Mouse (Mus musculus): ENCODE measurements around the gene Six3.

Six3 gene

DNA sequence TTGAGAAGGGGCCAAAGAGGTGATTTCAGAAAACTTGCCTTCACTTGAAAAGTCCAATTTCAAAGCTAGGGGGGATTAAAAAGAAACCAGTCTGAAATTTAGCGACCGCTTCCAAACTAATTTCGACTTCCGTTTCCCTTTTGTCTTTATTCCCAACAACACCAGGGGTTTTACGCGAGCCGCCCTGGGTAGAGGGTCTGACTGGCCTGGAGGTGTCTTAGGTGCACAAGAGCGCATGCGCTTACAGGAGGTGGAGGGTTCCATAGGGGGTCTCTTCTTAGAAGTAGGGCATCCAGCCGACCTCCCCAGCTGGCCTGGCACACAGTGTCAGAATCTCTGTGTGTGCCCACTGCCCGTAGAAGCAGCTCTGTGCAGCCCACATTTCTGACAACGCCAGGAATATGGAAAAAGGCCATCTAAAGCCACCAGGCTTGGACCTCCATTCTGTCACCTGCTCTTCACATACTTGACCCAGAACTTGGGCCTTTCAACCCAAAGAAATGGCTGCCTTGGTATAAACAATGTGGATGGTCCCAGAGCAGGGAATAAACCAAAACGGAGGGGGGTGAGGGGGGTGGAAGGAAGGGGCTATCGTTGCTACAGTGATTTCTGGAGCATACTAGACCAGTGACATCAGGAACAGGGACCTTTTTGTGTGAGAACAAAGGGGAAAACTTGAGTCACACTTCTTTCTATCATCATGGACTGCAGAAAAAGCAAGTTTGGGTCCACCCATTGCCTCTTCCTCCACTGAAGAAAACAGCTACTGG, 12.9 kb downstream of the Six3 start:
- no peak for DNase-seq

DNA sequence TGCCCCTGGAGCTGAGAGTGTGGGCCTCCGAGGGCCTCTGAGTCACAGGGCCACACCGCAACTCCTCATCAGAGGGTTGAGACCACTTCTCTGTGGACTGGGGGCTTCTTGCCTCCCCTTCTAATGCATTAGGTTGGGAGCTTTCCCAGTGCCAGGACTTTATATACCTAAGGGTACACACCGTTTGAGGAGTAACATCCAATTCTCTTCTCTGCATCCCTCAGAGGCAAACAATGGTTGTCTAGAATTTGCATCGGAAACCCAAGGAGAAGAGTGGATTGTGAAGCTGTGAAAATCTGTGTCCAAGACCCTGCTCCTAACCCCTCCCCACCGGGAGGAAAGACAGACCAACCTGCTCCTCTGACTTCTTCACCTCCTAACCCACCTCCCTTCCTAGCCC, 14.3 kb downstream of the Six3 start:
- no peak for DNase-seq

DNA sequence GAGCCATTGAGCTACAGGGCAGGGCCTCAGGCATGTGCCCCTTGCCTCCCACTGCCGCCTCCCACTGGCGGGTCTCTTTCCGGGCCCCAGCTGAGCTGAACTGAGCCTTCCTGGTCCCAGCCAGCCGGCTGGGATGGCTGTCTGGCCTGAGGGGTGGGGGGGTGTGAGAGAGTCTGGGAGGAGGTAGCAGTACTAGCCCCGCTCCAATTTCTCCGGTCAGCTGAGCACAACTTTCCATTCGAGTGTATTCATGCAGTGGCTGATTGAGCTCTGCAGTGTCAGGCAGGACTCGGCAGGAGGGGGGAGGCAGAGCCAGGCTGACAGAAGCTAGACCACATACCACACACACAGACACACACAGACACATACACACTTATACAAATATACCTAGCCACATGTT, 15.4 kb downstream of the Six3 start:
- no peak for DNase-seq

DNA sequence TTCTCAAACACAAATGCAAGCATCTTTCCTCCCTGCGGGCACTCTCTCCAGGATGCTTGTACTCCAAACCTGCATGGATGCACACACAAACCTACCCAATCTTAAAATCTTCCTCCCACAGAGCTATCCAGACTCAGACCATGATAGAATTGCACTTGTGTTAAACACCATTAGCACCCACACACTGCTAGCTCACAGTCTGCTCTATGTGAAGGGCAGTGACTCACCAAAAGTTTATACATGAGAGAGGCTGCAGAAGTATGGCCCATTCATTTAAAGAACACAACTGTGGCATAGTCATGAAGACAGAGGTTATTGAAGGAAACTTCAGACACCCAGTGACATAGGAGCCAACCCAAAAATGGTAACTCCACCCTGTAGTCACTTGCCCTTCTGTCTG, 16.0 kb downstream of the Six3 start:
- no peak for DNase-seq

DNA sequence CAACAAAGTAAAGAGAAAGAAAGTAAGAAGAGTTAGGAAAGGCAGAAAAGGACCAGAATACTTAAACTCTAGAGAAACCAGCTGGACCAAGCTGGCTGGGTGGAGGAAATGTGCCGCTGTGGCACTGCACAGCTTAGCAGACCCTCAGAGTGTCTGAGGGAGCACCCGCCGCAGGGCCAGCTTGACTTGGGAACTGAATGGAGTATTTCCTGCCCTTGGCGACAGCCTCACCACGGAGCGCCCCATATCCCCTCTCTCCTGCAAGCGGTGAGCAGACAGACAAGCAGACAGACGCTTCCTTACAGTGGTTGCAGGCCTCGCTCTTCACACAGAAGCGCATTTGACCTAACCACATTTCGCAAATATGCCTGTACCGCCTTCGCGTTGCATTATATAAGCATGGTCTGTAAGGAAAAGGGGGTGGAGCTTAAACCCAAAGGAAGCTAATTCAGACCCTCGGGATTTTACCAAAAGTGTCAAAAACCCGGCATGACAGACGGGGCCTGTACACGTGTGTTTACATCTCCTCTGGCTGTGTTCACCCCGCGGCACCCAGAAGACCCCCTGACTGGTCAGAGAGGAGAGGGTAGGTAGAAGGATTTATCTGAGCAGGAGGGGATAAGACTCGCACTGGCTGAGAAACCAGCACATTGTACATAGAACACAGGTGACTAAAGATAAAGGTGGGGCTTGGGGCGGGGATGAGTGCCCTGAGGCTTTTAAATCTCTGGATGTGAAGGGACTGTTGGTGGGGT, 17.1 kb downstream of the Six3 start:
- no peak for DNase-seq

DNA sequence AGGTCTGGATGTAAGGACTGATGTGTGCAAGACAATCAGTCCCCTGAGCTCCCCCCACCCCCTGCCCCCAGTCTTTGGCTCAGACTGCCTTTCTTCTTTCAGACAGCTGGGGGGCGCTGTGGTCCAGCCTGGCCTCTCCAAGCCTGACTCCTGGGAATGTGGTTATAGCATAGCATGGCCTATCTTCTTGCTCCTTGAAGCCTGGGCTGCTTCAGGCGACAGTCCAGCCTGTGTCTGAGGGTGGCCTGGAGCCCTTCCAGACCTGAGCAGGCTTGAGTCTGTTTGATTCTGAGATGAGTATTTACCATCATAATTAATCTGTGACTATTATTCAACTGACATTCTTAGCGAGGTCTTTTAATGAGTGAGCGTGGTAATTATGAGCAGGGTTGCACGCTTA, 17.7 kb downstream of the Six3 start:
- no peak for DNase-seq

DNA sequence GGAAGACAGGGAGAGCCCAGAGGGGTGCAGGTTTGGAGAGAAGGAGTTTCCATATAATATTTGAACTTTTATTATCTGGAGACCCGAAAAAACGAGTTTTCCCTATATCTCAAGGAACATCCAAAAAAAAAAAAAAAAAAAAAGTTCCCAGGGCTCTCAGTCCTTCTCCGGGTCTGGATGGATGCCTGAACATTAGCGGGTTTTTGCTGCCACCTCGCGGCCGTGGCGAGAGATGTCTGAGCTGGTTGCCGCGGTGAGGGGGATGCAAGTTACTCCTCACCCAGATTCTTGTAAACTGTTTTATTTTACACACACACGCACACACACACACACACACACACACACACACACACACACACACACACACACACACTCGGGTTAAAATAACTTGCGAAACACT, 20.2 kb downstream of the Six3 start:
- DNase-seq = peak; percentile 90 to 91

DNA sequence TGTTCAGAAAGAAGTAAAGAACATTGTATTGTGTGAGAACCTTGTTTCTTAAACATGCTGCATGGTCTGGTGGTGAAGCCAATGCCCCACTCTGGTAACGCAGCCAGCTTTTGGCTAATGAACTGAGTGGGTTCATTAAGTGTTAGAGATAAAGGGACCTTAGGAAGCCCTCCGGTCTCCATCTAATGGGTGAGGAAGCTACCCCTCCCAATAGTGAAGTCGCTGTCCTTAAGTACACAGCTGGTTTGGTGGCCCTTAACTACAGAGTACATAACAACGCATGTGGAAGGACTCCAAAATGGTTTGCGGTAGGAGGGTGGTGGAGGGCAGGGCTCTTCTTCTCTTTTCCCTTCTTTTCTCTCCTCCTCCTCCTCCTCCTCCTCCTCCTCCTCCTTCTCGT, 24.5 kb downstream of the Six3 start:
- DNase-seq = no peak

DNA sequence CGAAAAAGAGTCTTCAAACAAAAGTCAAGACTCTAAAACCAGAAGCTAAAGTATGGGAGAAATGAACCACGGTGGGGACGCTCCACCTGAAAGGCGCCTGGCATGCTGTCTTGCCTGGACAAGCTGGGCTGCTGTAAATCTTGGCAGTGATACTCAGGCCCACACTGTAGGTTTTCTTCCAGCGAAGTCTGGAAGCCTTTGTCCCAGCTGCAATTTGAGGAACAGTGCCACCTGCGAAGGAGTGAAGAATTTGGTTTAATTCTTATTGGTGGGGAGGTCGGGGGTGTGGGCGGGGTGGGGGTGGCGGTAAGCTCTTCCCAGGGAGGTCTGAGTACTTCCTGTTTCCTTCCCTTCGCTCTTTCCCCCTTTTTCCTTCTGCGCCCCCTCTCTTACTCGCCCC, 31.9 kb downstream of the Six3 start:
- peak in 1 of 2 experiments; percentile 17 for DNase-seq

DNA sequence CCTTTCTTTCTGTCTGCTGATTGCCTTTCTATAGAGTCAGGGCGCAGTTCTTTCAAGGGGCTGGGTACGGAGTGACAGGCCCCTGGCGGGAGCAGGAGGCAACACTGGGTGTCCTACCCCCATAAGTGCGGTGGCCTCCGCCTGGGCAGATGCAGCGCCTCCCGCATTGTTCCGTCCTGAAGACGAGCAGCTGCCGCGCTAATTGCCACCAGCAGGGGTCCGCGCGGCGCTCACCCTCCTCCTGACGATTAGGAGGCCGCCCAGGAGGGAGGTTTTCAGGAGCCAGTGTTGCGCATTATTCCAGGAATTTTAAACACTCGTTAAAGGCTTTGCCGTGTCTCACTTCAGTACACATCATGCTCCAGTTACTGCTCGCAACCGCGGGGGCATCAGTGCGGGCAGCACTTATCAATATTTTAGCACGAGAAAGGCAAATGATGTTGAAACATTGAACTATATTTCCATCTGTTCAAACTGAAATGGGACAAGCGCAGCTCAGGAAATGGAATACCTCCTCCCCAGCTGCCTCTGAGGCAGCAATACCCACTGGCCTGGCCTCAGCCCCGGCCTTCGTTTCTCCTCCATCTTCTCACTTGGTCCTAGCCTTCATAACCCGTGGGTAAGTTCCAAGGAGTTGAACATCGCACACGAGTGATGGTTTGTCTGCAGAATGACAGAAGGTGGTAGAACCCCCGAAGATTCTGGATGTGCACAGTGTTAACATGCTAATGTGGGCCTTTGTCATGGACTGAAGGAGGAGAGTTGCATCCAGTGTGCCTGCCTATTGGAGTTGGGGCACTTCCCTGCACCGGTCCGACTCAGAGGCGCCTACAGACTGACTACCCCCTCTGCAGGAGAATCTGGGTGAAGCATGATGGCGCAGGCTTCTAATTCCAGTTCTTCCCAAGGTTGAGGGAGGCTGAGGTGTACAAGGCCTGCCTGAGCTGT, 32.6 kb downstream of the Six3 start:
- DNase-seq = peak; percentile 81 to 85

DNA sequence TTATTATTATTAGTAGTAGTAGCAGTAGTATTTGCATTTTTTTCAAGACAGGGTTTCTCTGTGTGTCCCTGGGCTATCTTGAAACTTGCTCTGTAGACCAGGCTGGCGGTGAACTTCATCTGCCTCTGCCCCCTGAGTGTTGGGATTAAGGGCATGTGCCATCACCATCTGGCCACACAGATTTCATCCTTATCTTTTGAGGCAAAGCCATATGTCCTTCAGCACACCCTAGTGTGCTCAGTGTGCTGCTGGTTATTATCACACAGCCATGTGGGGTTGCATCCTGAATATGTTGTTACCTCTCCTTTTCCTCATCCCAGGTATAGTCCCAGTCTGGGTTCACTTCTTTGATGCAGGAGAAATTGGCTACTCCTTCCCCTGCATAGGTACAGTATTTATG, 46.6 kb downstream of the Six3 start:
- DNase-seq = no peak

DNA sequence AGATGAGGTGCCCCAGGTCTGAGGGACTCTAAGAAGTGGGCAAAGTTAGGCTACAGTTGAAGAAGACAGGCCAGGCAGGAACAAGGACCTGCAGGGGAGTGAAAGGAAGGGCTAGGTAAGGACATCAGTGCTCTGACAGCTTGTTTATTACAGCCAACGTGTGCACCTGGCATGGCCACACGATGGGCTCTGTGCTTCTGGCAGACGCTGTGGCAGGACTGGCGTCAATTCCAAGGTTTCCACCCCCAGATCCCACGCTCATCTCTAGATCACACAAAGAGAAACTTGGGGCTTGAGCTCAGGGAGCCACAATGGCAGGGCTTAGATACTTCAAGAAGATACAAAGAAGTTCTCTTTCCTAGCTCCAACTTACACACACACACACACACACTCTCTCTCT, 48.1 kb downstream of the Six3 start:
- no peak for DNase-seq

DNA sequence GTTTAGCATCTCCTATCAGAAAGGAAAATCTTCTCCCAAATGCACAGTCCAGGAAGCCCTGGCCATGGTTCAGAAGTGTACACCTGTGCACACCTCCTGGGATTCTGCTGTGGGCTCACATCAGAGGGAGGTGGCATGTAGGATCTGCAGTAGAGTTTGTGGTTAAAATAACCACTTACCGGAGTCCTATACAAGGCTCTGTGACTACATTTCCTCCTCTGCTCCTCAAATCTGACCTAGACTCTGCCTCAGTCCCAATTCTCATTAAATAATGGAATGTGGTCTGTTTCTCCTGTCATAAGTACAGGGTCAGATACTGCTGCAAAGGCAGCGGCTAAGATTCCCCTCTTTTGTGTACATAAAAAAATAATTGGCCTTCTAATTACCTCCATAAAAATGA, 50.8 kb downstream of the Six3 start:
- DNase-seq = no peak

DNA sequence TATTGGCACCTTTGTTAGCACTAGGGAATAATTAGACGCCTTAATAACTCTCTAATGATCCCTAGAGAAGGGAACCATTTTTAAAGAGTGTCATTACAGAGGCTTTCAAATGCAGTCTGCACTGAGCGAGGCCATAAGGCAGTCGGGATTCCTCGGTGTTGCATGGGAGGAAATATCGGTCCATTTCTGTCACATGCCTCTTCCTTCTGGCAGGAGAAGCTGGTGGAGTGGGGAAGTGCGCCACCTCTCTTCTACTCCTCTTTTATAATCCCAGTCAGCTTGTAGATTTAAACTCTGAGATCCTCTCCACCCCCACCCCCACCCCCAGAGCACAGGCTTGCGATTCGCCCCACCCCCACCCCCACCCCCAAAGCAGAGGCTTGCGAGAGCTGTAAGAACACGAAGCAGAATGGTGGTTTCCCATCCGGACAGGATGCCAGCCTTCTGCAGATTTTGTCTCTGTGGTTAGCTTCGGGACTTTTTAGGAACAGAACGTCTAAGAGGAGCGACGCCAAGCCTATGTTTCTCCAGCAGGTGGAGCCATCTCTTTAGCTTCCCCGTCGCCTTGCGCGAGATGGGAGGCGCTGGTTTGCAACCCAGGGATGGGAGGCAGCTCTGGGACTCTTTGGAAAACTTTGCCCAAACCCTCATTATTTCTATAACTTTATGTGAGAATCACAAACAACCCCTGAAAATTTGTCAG, 51.4 kb downstream of the Six3 start:
- DNase-seq = peak; percentile 80 to 84
